Mouse (Mus musculus) CH12.LX (cell line): ENCODE results near the gene Cdkl3.
A peak's percentile ranks its signal among the peaks of the same experiment; 100 is the strongest.

ENCODE experiments used
- CHD1 ChIP-seq: IDR thresholded peaks from 2 replicates; pipeline ENCODE4 v1.6.1; 2012; ENCODE audit warnings: low read depth, low read length, improper control_type of control experiment, inconsistent platforms
- CHD2 ChIP-seq: IDR thresholded peaks from 2 replicates; pipeline ENCODE4 v1.6.1; 2011; ENCODE audit warnings: low read length, improper control_type of control experiment
- CTCF ChIP-seq, 2 experiments: IDR thresholded peaks in 1 of 2; conservative IDR thresholded peaks in 1 of 2; 2 replicates each; pipeline ENCODE4 v1.5.1; 2011 to 2012; ENCODE audit warnings: low read depth in 2 of 2, low read length in 2 of 2, improper control_type of control experiment in 1 of 2, inconsistent platforms in 1 of 2, mild to moderate bottlenecking in 1 of 2, moderate library complexity in 1 of 2
- E2F4 ChIP-seq: IDR thresholded peaks from 2 replicates; pipeline ENCODE4 v1.6.1; 2011; ENCODE audit warnings: low read depth, low read length, improper control_type of control experiment; ENCODE audit not compliant: insufficient replicate concordance
- EP300 ChIP-seq: IDR thresholded peaks from 2 replicates; pipeline ENCODE4 v1.6.1; 2011; ENCODE audit warnings: low read length, improper control_type of control experiment
- HCFC1 ChIP-seq: IDR thresholded peaks from 2 replicates; pipeline ENCODE4 v1.6.1; 2012; ENCODE audit warnings: low read depth, mild to moderate bottlenecking, inconsistent platforms, low read length, improper control_type of control experiment
- JUND ChIP-seq: conservative IDR thresholded peaks from 2 replicates; pipeline ENCODE4 v1.6.1; 2011; ENCODE audit warnings: low read depth, low read length, improper control_type of control experiment
- KAT2A ChIP-seq: IDR thresholded peaks from 2 replicates; pipeline ENCODE4 v1.6.1; 2012; ENCODE audit warnings: low read length, improper control_type of control experiment, inconsistent platforms; ENCODE audit not compliant: insufficient replicate concordance
- POLR2A ChIP-seq: IDR thresholded peaks from 2 replicates; pipeline ENCODE4 v1.6.1; 2011; ENCODE audit warnings: low read depth, mild to moderate bottlenecking, improper control_type of control experiment, low read length
- TCF12 ChIP-seq: IDR thresholded peaks from 2 replicates; pipeline ENCODE4 v1.6.1; 2014; ENCODE audit warnings: low read depth, mild to moderate bottlenecking, inconsistent platforms, low read length, improper control_type of control experiment
- UBTF ChIP-seq: IDR thresholded peaks from 2 replicates; pipeline ENCODE4 v1.6.1; 2012; ENCODE audit warnings: low read depth, mild to moderate bottlenecking, inconsistent platforms, low read length, improper control_type of control experiment, moderate library complexity
- USF1 ChIP-seq: IDR thresholded peaks from 2 replicates; pipeline ENCODE4 v1.6.1; 2014; ENCODE audit warnings: low read depth, mild to moderate bottlenecking, inconsistent platforms, low read length, improper control_type of control experiment
- ZC3H11A ChIP-seq: IDR thresholded peaks from 2 replicates; pipeline ENCODE4 v1.6.1; 2012; ENCODE audit warnings: low read depth, mild to moderate bottlenecking, inconsistent platforms, low read length, improper control_type of control experiment

DNA sequence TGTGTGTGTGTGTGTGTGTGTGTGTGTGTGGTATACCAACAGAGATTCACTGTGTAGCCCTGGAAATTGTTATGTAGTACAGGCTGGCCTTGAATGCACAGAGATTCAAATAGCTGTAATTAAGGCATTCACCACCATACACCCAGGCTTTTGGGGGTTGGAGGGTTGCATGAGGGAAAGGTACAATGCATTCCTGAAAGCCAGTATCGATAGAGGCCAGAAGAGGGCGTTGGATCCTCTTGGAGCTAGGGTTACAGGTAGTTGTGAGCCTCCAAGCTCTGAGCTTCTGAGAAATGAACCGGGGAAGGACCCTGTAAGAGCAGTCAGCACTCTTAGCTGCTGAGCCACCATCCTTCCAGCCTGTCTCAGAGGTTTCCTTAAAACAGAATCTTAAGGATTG, 125.2 kb downstream of the Cdkl3 start:
- TF ChIP-seq EP300 (no peak), POLR2A (no peak), CTCF (conservative IDR thresholded peaks at IDR 0.05 in 1 of 2, IDR thresholded peaks at IDR 0.05 in 1 of 2; ENCODE audit: low read depth in 2 of 2, low read length in 2 of 2) (peak in 1 of 2 experiments; percentile 26; a peak in 1 of 4 replicates), TCF12 (no peak), HCFC1 (no peak), ZC3H11A (no peak), CHD1 (no peak), CHD2 (no peak), E2F4 (no peak), UBTF (no peak), JUND (no peak), KAT2A (no peak), USF1 (no peak)
